Mouse (Mus musculus): ENCODE data around the gene Kif24.

The Kif24 gene

GRCm38 (mm10) chr4:41470051-41470683 lies 5.5 kb upstream of the Kif24 start:
- TF ChIP-seq GATA4 (IDR thresholded peaks at IDR 0.05; ENCODE audit: insufficient replicate concordance, low read length) = no peak

- TF ChIP-seq GATA4 (IDR thresholded peaks at IDR 0.05; ENCODE audit: insufficient replicate concordance, low read length) = no peak
Observed at GRCm38 (mm10) chr4:41469199-41469598, 4.5 kb upstream of the Kif24 start.

GRCm38 (mm10) chr4:41468396-41469080 lies 3.9 kb upstream of the Kif24 start:
- no peak for TF ChIP-seq GATA4 (IDR thresholded peaks at IDR 0.05; ENCODE audit: insufficient replicate concordance, low read length)

GRCm38 (mm10) chr4:41465287-41465665 lies 589 bp upstream of the Kif24 start:
- no peak for TF ChIP-seq GATA4 (IDR thresholded peaks at IDR 0.05; ENCODE audit: insufficient replicate concordance, low read length)

GRCm38 (mm10) chr4:41460690-41461089 lies 4.0 kb downstream of the Kif24 start:
- no peak for TF ChIP-seq GATA4 (IDR thresholded peaks at IDR 0.05; ENCODE audit: insufficient replicate concordance, low read length)

GRCm38 (mm10) chr4:41447595-41447994 lies 17.1 kb downstream of the Kif24 start:
- no peak for TF ChIP-seq GATA4 (IDR thresholded peaks at IDR 0.05; ENCODE audit: insufficient replicate concordance, low read length)

GRCm38 (mm10) chr4:41442790-41443302 lies 21.8 kb downstream of the Kif24 start:
- TF ChIP-seq GATA4 (IDR thresholded peaks at IDR 0.05; ENCODE audit: insufficient replicate concordance, low read length) = no peak

- no peak for TF ChIP-seq GATA4 (IDR thresholded peaks at IDR 0.05; ENCODE audit: insufficient replicate concordance, low read length)
Observed at GRCm38 (mm10) chr4:41438931-41439330, 25.8 kb downstream of the Kif24 start.

GRCm38 (mm10) chr4:41416966-41417365 lies 47.7 kb downstream of the Kif24 start:
- TF ChIP-seq GATA4 (IDR thresholded peaks at IDR 0.05; ENCODE audit: insufficient replicate concordance, low read length) = no peak

- no peak for TF ChIP-seq GATA4 (IDR thresholded peaks at IDR 0.05; ENCODE audit: insufficient replicate concordance, low read length)
Observed at GRCm38 (mm10) chr4:41409341-41409740, 55.3 kb downstream of the Kif24 start.

- TF ChIP-seq GATA4 (IDR thresholded peaks at IDR 0.05; ENCODE audit: insufficient replicate concordance, low read length) = no peak
Observed at GRCm38 (mm10) chr4:41407353-41407752, 57.3 kb downstream of the Kif24 start.

- TF ChIP-seq GATA4 (IDR thresholded peaks at IDR 0.05; ENCODE audit: insufficient replicate concordance, low read length) = no peak
Observed at GRCm38 (mm10) chr4:41406597-41406996, 58.1 kb downstream of the Kif24 start.

GRCm38 (mm10) chr4:41401573-41401972 lies 63.1 kb downstream of the Kif24 start:
- TF ChIP-seq GATA4 (IDR thresholded peaks at IDR 0.05; ENCODE audit: insufficient replicate concordance, low read length) = no peak

GRCm38 (mm10) chr4:41401167-41401566 lies 63.5 kb downstream of the Kif24 start:
- TF ChIP-seq GATA4 (IDR thresholded peaks at IDR 0.05; ENCODE audit: insufficient replicate concordance, low read length) = no peak

- TF ChIP-seq GATA4 (IDR thresholded peaks at IDR 0.05; ENCODE audit: insufficient replicate concordance, low read length) = no peak
Observed at GRCm38 (mm10) chr4:41399904-41400303, 64.8 kb downstream of the Kif24 start.

GRCm38 (mm10) chr4:41398353-41398752 lies 66.3 kb downstream of the Kif24 start:
- TF ChIP-seq GATA4 (IDR thresholded peaks at IDR 0.05; ENCODE audit: insufficient replicate concordance, low read length) = no peak

All from liver, adult (tissue).